Comparison of ENCODE assay signal across 20 mouse cellular contexts in genomic region chr16:36710794-36711193, GRCm38 (mm10). TPM values are rescaled to one million over a fixed set of nuclear protein-coding genes. Genes with fewer than 3 reads are reported as not detected.
DNase-seq lines count a peak whose midpoint lies in the region; ATAC-seq and TF ChIP-seq lines count a peak whose summit lies in the region.
"Had no signal": no experiment of that assay in that cellular context is flagged by ENCODE, and none has a peak within 500 bp of the region (broad histone marks: within the 10 kb centered on the region; RNA-seq: fewer than 3 reads in every experiment).

No protein-coding gene starts in this region.

- TF ChIP-seq EP300 in liver, embryonic 14.5 days (IDR thresholded peaks at IDR 0.05; ENCODE audit: low read depth), result no peak
- TF ChIP-seq EP300 in CH12.LX (IDR thresholded peaks at IDR 0.05; ENCODE audit: low read length), result no peak
- no peak for TF ChIP-seq EP300 in MEL (IDR thresholded peaks at IDR 0.05; ENCODE audit: low read depth in 1 of 2, low read length in 2 of 2)

- H3K36me3 ChIP-seq in liver, embryonic 14.5 days (replicated peaks; ENCODE audit: control insufficient read depth, insufficient read depth, low read depth), result no peaks in the 10 kb centered on the region
- H3K36me3 ChIP-seq in CH12.LX (replicated peaks in 1 of 2; ENCODE audit: control insufficient read depth in 1 of 2, insufficient read depth in 1 of 2, low read length in 1 of 2), result no peaks in the 10 kb centered on the region
- H3K36me3 ChIP-seq in MEL (ENCODE audit: control insufficient read depth in 1 of 2, insufficient read depth in 2 of 2, low read length in 2 of 2), result no peaks in the 10 kb centered on the region
- H3K36me3 ChIP-seq in limb, embryonic 10.5 days, result no peaks in the 10 kb centered on the region
- H3K36me3 ChIP-seq: embryonic facial prominence, embryonic 12.5 days; heart, embryonic 15.5 days; hindbrain, embryonic 12.5 days; limb, embryonic 12.5 days had no signal

- H3K27ac ChIP-seq in liver, embryonic 14.5 days, result no peak overlapping the region
- no peak overlapping the region for H3K27ac ChIP-seq in CH12.LX (ENCODE audit: insufficient read depth, low read depth)
- no peak overlapping the region for H3K27ac ChIP-seq in MEL (ENCODE audit: control insufficient read depth, low read depth, low read length)
- H3K27ac ChIP-seq in limb, embryonic 10.5 days, result no peak overlapping the region
- H3K27ac ChIP-seq: embryonic facial prominence, embryonic 12.5 days; heart, embryonic 15.5 days; hindbrain, embryonic 12.5 days; limb, embryonic 12.5 days had no signal

- H3K9me3 ChIP-seq in liver, embryonic 14.5 days (ENCODE audit: control insufficient read depth, low read length), result no peaks in the 10 kb centered on the region
- H3K9me3 ChIP-seq in CH12.LX (replicated peaks; ENCODE audit: low read length) (peaks cover 2% of the 10 kb centered on the region), MEL (replicated peaks; ENCODE audit: insufficient read depth, low read length) (no peaks in the 10 kb centered on the region)
- H3K9me3 ChIP-seq in limb, embryonic 10.5 days (replicated peaks), result no peaks in the 10 kb centered on the region
- H3K9me3 ChIP-seq: embryonic facial prominence, embryonic 12.5 days; heart, embryonic 15.5 days; hindbrain, embryonic 12.5 days; limb, embryonic 12.5 days had no signal

- no peak overlapping the region for H3K9ac ChIP-seq in liver, embryonic 14.5 days (replicated peaks)
- H3K9ac ChIP-seq in CH12.LX (ENCODE audit: insufficient read depth, low read depth) (no peak overlapping the region), MEL (ENCODE audit: control insufficient read depth, low read depth, low read length, poor library complexity, severe bottlenecking) (no peak overlapping the region)
- H3K9ac ChIP-seq: embryonic facial prominence, embryonic 12.5 days; heart, embryonic 15.5 days; hindbrain, embryonic 12.5 days; limb, embryonic 12.5 days had no signal

- in situ Hi-C loops in CH12.LX (cut with MboI; ENCODE audit: low pct_ligation_motif_present, low pct_unique_long_range_greater_than_20kb, low sequenced_read_pairs), result no loop called here

- 56% methylated on average over 2 of the region's 2 CpGs for WGBS in liver, embryonic 14.5 days (ENCODE audit: insufficient replicate concordance)
- WGBS in limb, embryonic 10.5 days, result 88% methylated on average over 2 of the region's 2 CpGs

- H3K4me3 ChIP-seq in liver, embryonic 14.5 days (ENCODE audit: insufficient read depth in 1 of 2, low read depth in 2 of 2, low read length in 2 of 2), result no peak overlapping the region
- H3K4me3 ChIP-seq in CH12.LX (replicated peaks in 1 of 3; ENCODE audit: low read depth in 2 of 3, low read length in 2 of 3, poor library complexity in 1 of 3), result no peak overlapping the region
- no peak overlapping the region for H3K4me3 ChIP-seq in MEL (ENCODE audit: control insufficient read depth in 1 of 2, insufficient read depth in 1 of 2, low read depth in 2 of 2, low read length in 2 of 2)
- H3K4me3 ChIP-seq in limb, embryonic 10.5 days, result no peak overlapping the region
- H3K4me3 ChIP-seq: embryonic facial prominence, embryonic 12.5 days; heart, embryonic 15.5 days; hindbrain, embryonic 12.5 days; limb, embryonic 12.5 days had no signal

- TF ChIP-seq CTCF in liver, embryonic 14.5 days (IDR thresholded peaks at IDR 0.05; ENCODE audit: low read depth), result peak; percentile 21; the same call in 1 of the 2 replicates
- TF ChIP-seq CTCF in CH12.LX (conservative IDR thresholded peaks at IDR 0.05 in 1 of 2, IDR thresholded peaks at IDR 0.05 in 1 of 2; ENCODE audit: low read depth in 2 of 2, low read length in 2 of 2) (peak; percentile 21 to 73; a peak in 2 of 4 replicates), MEL (IDR thresholded peaks at IDR 0.05 in 2 of 3, conservative IDR thresholded peaks at IDR 0.05 in 1 of 3; ENCODE audit: control insufficient read depth in 1 of 3, insufficient read depth in 1 of 3, low read depth in 2 of 3, low read length in 3 of 3, poor library complexity in 1 of 3, severe bottlenecking in 1 of 3) (peak in 2 of 3 experiments; percentile 30 to 31; a peak in 3 of 6 replicates)

- no peak for DNase-seq in liver, embryonic 14.5 days (ENCODE audit: low read depth in 3 of 3, low spot score in 3 of 3)
- DNase-seq in liver (no peak), CH12.LX (ENCODE audit: extremely low read depth) (peak; percentile 62), MEL (ENCODE audit: low read depth, low spot score) (peak; percentile 8)
- no peak for DNase-seq in limb, embryonic 10.5 days (ENCODE audit: low spot score)
- no peak for DNase-seq in heart, adult 8-10 months (ENCODE audit: low spot score)
- DNase-seq in ovary, postnatal 14 days (ENCODE audit: low spot score), result no peak
- DNase-seq: cerebellum, adult 11-12 months; layer of hippocampus, postnatal 36 days; lung, postnatal 10 days; right cerebral cortex, adult 18-20 months had no signal

- TF ChIP-seq POLR2A in CH12.LX (IDR thresholded peaks at IDR 0.05; ENCODE audit: low read depth, low read length) (no peak), MEL (IDR thresholded peaks at IDR 0.05; ENCODE audit: control insufficient read depth in 1 of 2, insufficient read depth in 1 of 2, low read depth in 1 of 2, low read length in 2 of 2, poor library complexity in 1 of 2) (no peak)

- H3K79me2 ChIP-seq in CH12.LX (replicated peaks; ENCODE audit: control insufficient read depth, extremely low read depth, insufficient read depth, poor library complexity, severe bottlenecking), result no peaks in the 10 kb centered on the region
- no peaks in the 10 kb centered on the region for H3K79me2 ChIP-seq in MEL (ENCODE audit: control insufficient read depth, insufficient read depth, low read length, poor library complexity)

- TF ChIP-seq RAD21 in CH12.LX (IDR thresholded peaks at IDR 0.05; ENCODE audit: low read depth, low read length) (peak; percentile 80), MEL (IDR thresholded peaks at IDR 0.05; ENCODE audit: low read depth, low read length) (peak; percentile 34)

- dilution Hi-C loops in CH12.LX (cut with MboI; ENCODE audit: extremely low pct_ligation_motif_present, extremely low pct_unique_long_range_greater_than_20kb, low sequenced_read_pairs), result no loop called here

- H3K27me3 ChIP-seq in liver, embryonic 14.5 days (ENCODE audit: control insufficient read depth, insufficient read depth, low read length), result no peaks in the 10 kb centered on the region
- H3K27me3 ChIP-seq in CH12.LX (replicated peaks) (peaks cover 2% of the 10 kb centered on the region), MEL (ENCODE audit: control insufficient read depth in 1 of 2, insufficient read depth in 2 of 2, low read length in 2 of 2) (no peaks in the 10 kb centered on the region)
- no peaks in the 10 kb centered on the region for H3K27me3 ChIP-seq in limb, embryonic 10.5 days (ENCODE audit: low read depth, poor library complexity, severe bottlenecking)
- H3K27me3 ChIP-seq: embryonic facial prominence, embryonic 12.5 days; heart, embryonic 15.5 days; hindbrain, embryonic 12.5 days; limb, embryonic 12.5 days had no signal

- H3K4me1 ChIP-seq in liver, embryonic 14.5 days (replicated peaks; ENCODE audit: control insufficient read depth in 2 of 2, insufficient read depth in 2 of 2, low read length in 1 of 2), result peaks cover 0 to 4% of the 10 kb centered on the region in 2 experiments; a peak in 2 of 4 replicates
- H3K4me1 ChIP-seq in CH12.LX (ENCODE audit: control insufficient read depth in 1 of 2, insufficient read depth in 2 of 2), result peaks cover 26 to 51% of the 10 kb centered on the region in 2 experiments
- H3K4me1 ChIP-seq in MEL (ENCODE audit: control insufficient read depth in 1 of 2, insufficient read depth in 2 of 2, low read length in 2 of 2), result no peaks in the 10 kb centered on the region
- no peaks in the 10 kb centered on the region for H3K4me1 ChIP-seq in limb, embryonic 10.5 days
- H3K4me1 ChIP-seq: embryonic facial prominence, embryonic 12.5 days; heart, embryonic 15.5 days; hindbrain, embryonic 12.5 days; limb, embryonic 12.5 days had no signal

- ATAC-seq in liver, embryonic 14.5 days (ENCODE audit: insufficient read depth), result no peak
- 0 out of 2 replicates have a peak, but pooled peaks have one; percentile 16 for ATAC-seq in megakaryocyte progenitor cell, adult 5-6 weeks (replicated peaks; ENCODE audit: poor library complexity)
- ATAC-seq: intestine, embryonic 16.5 days had no signal

- no peak overlapping the region for H3K4me2 ChIP-seq in liver, embryonic 14.5 days (ENCODE audit: low read depth)
- H3K4me2 ChIP-seq in CH12.LX (ENCODE audit: insufficient read depth, low read depth, poor library complexity, severe bottlenecking), result no peak overlapping the region
- H3K4me2 ChIP-seq: embryonic facial prominence, embryonic 12.5 days; heart, embryonic 15.5 days; hindbrain, embryonic 12.5 days; limb, embryonic 12.5 days; midbrain, embryonic 11.5 days had no signal

TF ChIP-seq in CH12.LX, 34 proteins besides CTCF, POLR2A, EP300 and RAD21 (continues in another document):
- no peak for TF ChIP-seq MAZ (IDR thresholded peaks at IDR 0.05; ENCODE audit: low read depth, low read length)

RNA-seq across cellular contexts. Expression of gene Ildr1, which starts 17.0 kb away (rescaled TPM):
- 0.03 and 0.04 TPM in 2 replicates for polyA plus RNA-seq in liver, embryonic 14.5 days (2012; rRNA removed)
- 0.05 and 0.08 TPM in 2 replicates for polyA plus RNA-seq in liver, embryonic 14.5 days (2014; fragmentation: Nextera tagmentation; extraction: Ambion mirVana)
- total RNA-seq in CH12.LX (2012; rRNA removed), result 0.34 and 0.76 TPM in 2 replicates
- total RNA-seq in CH12.LX (2014; rRNA removed), result 0.34 and 0.80 TPM in 2 replicates
- polyA plus RNA-seq in CH12.LX (2012; ENCODE audit: insufficient read length, low read depth), result 0.81 and 1.1 TPM in 2 replicates
- not detected in 2 replicates for total RNA-seq in MEL (2012; rRNA removed)
- polyA plus RNA-seq in MEL (2012; ENCODE audit: insufficient read depth in 1 of 2, insufficient read length in 2 of 2, low read depth in 1 of 2, low replicate concordance in 2 of 2, missing spikeins in 1 of 2), result not detected
- total RNA-seq in megakaryocyte progenitor cell, adult 5-6 weeks (2015), result 0.15 TPM in 1 of 2 replicates, not detected in the other
- 0.10 TPM in 1 of 2 replicates, not detected in the other for total RNA-seq in megakaryocyte progenitor cell, adult 5-6 weeks (2017)
- 0.36 and 0.71 TPM in 2 replicates for polyA plus RNA-seq in limb, embryonic 10.5 days (2016; fragmentation: Nextera tagmentation; extraction: Ambion mirVana)
- not detected for total RNA-seq in heart, adult 8-10 months (2022)
- total RNA-seq: adrenal gland, adult 18-20 months; common myeloid progenitor, adult 5-6 weeks had no signal

RNA-seq across cellular contexts. Expression of gene Cd86, which starts 44.9 kb away (rescaled TPM):
- 2.6 and 4.8 TPM in 2 replicates for polyA plus RNA-seq in liver, embryonic 14.5 days (2012; rRNA removed)
- polyA plus RNA-seq in liver, embryonic 14.5 days (2014; fragmentation: Nextera tagmentation; extraction: Ambion mirVana), result 7.1 and 7.7 TPM in 2 replicates
- total RNA-seq in CH12.LX (2012; rRNA removed), result 60.0 and 113 TPM in 2 replicates
- total RNA-seq in CH12.LX (2014; rRNA removed), result 191 and 196 TPM in 2 replicates
- polyA plus RNA-seq in CH12.LX (2012; ENCODE audit: insufficient read length, low read depth), result 91.9 and 102 TPM in 2 replicates
- total RNA-seq in MEL (2012; rRNA removed), result not detected in 2 replicates
- not detected for polyA plus RNA-seq in MEL (2012; ENCODE audit: insufficient read depth in 1 of 2, insufficient read length in 2 of 2, low read depth in 1 of 2, low replicate concordance in 2 of 2, missing spikeins in 1 of 2)
- 2.6 and 3.2 TPM in 2 replicates for total RNA-seq in megakaryocyte progenitor cell, adult 5-6 weeks (2015)
- 0.91 and 1.5 TPM in 2 replicates for total RNA-seq in megakaryocyte progenitor cell, adult 5-6 weeks (2017)
- polyA plus RNA-seq in limb, embryonic 10.5 days (2016; fragmentation: Nextera tagmentation; extraction: Ambion mirVana), result 0.30 and 0.55 TPM in 2 replicates
- 1 to 10 TPM in 2 of 4 experiments, under 1 TPM in 2; 0.47 to 1.3 (median 0.97) TPM for total RNA-seq in heart, adult 8-10 months (2022)

Comparison
In these comparisons a context has a peak if more than half of its experiments do, and no peak if none do; other contexts are left out.
1. DNase-seq: peak in CH12.LX (single experiment) and MEL (single experiment); none in liver, embryonic 14.5 days (0 of 3), liver (single experiment), limb, embryonic 10.5 days (single experiment), heart, adult 8-10 months (single experiment) and ovary, postnatal 14 days (single experiment).
2. RNA of gene Cd86, which starts 44.9 kb away (total RNA-seq): 60.0 to 196 TPM in CH12.LX; 0.91 to 3.2 TPM in megakaryocyte progenitor cell, adult 5-6 weeks, 0.47 to 1.3 TPM in heart, adult 8-10 months and not detected in MEL; every median in the first group is over 10 times any median in the second.
3. Peak in every context shown above with its lines, with median percentiles within 50 percentile points of each other: CTCF ChIP-seq.